Mouse (Mus musculus) gastrocnemius, adult 8-10 months (tissue): ENCODE results near the gene Dnajc14. TPM values are rescaled to one million over a fixed set of nuclear protein-coding genes. Genes with fewer than 3 reads are reported as not detected.
A peak's percentile ranks its signal among the peaks of the same experiment; 100 is the strongest.

ENCODE experiments used
- DNase-seq, 2 experiments: peaks; one replicate each; pipeline ENCODE4 v3.0.0; 2022; ENCODE audit warnings: low spot score in 2 of 2
- total RNA-seq, 4 experiments: library from RNA; stranded (reverse); gene quantifications; 2 replicates each; pipeline ENCODE4 v1.2.4; 2022

Dnajc14 gene
- total RNA-seq = 10 to 100 TPM; 23.5 to 27.2 (median 26.1) TPM

DNA sequence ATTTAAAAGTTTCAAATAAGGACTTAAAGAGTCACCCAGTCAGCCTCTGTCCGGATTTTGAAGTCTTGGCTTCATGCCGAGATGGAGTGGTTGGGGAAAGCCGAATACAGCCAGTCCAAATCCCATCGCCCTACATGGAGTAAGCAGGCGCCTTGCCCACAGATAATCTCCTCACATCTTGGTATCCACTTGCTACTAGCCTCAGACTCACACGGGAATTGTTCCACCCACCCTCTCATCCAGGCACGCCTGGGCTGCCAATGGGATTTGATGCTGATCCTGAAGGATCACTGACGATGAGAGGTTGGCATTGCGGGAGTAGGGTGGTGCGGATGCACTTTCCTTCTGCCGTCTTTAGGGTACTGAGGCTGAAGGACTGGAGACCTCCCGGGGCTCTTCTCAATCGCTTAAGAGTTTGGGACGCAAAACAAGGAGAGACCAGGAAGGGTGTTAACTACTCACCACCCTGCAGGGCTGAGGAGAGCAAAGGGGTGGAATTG, at the start of gene Dnajc14:
Dnajc14 (plus strand) TSS at position 292 of the 500 bp plus-strand sequence.
- DNase-seq = peak; percentile 30 to 42

DNA sequence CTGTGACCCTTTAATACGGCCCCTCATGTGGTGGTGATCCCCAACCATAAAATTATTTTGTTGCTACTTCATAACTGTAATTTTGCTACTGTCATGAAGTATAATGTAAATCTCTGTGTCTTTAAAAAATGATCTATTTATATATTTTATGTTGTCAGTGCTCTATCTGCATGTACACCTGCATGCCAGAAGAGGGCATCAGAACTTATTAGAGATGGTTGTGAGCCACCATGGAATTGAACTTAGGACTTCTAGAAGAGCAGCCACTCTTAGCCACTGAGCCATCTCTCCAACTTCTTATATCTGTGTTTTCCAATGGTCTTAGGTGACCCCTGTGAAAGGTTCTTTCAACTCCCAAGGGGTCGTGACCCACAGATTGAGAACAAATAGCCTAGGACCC, 31.0 kb upstream of the Dnajc14 start:
- no peak for DNase-seq

DNA sequence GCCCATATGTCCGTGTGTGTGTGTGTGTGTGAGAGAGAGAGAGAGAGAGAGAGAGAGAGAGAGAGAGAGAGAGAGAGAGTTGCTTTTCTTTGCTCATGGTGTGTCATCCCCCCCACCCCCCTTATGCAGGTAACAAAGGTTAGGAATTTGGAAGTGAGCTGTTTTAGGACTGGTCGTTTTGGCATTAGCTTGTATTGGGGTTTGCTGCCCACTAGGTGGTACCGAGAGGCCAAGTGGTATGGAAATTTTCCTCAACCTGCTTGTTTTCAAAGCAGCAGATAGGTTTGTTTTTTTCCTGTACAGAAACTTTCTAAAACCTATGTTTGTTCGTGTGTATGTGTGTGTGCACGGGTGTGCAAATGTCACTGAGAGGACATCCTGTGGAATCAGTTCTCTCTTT, 30.2 kb upstream of the Dnajc14 start:
- DNase-seq = no peak

DNA sequence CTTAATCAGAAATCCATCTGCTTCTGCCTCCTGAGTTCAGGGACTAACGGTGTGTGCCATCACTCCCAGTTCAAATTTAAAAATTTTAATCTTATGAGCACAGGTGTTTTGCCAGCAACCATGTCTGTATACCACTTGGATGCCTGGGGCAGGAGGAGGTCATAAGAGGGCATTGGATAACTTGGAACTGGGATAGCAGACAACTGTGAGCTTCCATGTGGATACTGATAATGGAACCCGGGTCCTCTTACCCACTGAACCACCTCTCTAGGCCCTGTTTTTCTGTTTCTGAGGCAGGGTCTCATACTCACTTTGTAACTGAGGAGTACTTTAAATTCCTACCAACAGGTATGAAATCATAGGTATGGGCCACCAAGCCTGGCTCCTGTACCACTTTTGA, 25.4 kb upstream of the Dnajc14 start:
- no peak for DNase-seq

DNA sequence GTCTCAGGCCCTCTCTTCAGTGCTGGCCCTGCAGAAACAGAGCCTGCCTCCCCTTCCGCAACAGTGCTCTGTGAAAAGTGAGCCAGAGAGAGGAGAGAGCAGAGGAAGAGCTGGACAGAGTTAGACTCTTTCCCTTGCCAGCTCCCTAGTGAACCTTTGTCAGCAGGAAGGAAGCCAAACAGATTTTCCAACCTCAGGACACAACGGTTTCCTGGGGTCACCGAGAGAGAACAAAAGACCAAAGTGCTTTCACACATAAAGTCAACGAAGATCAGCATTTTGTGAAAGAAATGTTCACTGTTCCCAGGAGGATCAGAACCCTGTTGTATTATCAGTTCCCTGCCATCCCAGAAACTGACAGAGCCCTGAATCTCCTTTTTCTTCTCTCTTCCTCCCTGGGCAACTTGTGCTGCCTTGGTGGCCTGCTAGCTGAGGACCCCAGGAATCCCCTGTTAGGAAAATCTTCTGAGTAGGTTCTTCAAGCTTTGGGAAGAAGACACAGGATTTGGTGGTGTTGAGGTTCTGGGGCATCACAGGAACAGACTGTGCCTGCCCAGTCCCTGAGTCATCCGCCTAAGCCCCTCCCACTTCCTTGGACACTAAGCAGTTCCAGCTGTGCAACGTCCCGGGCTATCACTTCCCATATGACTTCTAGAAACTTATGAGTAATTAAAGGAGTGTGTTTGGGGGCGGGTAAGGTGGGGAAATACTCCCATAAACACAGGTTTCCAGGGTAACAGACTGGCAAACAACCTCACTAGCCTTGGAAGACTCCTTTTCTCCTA, 24.7 kb upstream of the Dnajc14 start:
- peak; percentile 72 to 76 for DNase-seq

DNA sequence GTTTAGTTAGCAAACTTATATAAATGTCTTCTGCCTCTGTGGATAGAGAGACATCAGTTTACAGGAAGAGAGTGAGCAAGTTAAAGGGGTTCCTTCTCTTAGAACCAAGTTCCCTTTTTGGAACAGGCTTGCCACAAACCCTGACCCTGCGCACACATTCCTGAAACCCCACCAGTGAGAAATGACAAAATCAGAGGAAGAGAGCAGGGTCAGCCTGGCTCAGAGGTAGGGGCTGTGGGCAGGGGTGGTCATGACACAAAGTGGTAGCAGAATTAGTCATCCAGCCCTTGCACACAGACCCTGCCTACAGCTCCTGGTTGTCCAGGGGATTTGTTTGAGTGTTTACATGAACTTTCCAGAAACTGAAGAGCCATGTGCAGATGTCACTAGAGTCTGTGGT, 23.7 kb upstream of the Dnajc14 start:
- DNase-seq = no peak

DNA sequence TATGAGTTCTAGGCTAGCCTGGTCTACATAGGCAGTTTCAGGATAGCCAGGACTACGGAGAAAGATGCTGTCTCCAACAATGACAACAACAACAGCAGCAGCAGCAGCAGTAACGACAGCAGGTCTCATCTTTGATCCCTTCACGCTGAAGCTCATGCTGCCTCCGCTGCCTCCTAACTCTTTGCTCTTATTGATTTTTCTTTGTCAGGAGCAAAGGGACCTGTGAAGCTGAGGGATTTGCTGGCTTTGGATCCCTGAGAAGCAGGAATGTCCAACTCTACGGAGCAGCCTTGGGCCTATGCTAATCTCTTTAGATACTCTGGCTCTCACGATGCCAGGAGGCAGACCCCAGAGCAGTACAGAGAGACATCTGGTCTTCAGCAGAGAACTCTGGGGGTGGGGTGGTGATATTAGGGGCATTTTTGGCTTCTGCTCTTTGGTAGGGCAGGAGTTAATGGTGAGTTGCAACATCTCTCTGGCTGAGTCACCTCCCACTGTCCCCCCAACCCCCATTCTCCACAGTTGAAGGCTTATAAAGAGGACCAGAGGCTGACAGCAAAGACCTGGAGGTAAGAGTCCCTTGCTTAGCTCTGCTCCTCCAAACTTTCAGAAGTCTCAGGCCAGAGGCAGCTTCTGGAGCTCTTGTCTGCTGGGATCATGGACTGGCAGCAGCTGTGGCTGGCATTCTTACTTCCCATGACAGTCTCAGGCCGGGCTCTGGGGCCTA, 13.3 kb upstream of the Dnajc14 start, which contains the start of gene Mmp19:
Mmp19 (plus strand) TSS at position 513 of the 727 bp plus-strand sequence.
- no peak for DNase-seq

DNA sequence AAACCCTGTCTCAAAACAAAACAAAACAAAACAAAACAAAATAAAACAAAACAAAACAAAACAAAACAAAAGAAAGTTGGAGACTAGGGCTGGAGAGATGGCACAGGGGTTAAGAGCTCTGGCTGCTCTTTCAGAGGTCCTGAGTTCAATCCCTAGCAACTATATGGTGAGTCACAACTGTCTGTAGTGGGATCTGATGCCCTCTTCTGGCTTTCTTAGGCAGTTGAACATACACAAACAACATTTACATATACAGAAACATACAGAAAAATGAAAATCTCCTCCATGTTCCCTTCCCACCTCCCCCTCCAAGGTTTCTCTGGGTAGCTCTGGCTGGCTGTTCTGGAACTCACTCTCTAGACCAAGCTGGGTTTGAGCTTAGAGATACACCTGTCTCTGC, 11.8 kb upstream of the Dnajc14 start:
- DNase-seq = no peak

DNA sequence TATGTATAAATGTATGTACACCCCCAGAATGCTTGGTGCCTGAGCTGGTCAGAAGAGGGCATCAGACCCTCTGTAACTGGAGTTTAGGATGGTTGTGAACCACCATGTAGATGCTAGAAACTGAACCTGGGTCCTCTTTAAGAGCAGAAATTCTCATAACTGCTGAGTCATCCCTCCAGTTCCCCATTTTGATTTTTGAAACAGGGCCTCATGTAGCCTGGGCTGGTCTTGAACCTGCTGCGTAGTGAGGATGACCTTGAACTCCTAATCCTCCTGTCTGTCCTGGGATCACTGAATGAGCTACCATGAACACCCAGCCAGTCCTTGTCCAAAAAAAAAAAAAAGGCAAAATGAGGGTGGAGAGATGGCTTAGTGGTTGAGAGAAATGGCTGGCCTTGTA, 10.6 kb upstream of the Dnajc14 start:
- DNase-seq = no peak

DNA sequence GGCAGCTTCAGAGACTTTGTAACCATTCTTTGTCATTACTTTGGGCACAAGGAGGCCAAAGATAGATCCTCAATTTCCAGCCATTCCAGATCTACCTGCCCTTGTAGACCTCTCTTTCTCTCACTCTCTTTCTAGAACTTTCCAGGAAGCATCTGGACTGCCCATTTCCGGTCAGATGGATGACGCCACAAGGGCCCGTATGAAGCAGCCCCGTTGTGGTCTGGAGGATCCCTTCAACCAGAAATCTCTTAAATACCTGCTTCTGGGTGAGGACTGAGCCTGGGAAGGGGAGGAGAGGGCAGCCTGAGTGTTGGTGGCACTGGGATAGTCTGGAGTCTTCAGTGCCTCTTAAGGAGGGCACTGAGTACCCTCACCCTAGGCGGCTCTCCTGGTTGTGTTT, 9.5 kb upstream of the Dnajc14 start:
- no peak for DNase-seq

DNA sequence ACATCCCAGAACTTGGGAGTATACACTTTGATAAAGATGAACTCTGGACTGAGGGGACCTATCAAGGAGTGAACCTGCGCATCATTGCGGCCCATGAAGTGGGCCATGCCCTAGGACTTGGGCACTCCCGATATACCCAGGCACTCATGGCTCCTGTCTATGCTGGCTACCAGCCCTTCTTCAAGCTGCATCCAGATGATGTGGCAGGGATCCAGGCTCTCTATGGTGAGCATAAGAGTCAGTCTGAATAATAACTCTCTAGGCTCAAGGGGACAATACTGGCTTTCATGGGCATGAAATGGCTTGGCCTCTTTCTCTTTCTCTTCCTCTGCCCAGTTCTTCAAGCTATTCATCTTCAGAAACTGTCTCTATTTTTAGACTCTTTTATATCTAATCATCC, 8.3 kb upstream of the Dnajc14 start:
- no peak for DNase-seq

DNA sequence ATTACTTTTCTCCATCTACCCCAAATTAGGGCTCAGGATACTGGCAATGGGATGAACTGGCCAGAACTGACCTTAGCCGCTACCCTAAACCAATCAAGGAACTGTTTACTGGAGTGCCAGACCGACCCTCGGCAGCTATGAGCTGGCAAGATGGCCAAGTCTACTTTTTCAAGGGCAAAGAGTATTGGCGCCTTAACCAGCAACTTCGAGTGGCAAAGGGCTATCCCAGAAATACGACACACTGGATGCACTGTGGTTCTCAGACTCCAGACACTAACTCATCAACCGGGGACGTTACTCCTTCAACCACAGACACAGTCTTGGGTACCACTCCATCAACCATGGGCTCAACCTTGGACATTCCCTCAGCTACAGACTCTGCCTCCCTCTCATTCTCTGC, 5.2 kb upstream of the Dnajc14 start:
- DNase-seq = no peak

DNA sequence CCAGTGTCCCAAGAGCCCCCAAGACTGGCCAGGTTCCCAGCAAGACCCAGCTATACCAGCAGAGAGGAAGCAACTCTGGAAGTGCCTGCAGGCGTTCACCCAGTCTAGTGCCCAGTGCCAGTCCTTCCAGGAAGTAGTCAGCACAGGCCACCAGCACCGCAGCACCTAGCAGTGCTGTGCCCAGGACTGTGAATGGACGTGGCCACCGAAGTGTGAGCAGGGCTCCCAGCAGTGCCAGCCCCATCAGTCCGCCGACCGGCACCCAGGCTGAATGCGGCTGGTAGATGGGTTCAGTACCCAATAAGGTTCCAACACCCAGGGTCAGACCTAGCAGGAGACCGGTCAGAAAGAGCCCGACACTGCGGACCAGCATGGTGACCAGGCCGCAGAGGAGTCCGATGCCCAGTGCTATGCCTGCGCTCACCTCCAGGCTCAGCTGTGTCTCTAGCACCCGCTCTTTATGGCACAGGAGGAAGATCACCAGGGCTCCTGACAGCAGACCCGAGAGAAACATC, 1.8 kb upstream of the Dnajc14 start:
- no peak for DNase-seq

DNA sequence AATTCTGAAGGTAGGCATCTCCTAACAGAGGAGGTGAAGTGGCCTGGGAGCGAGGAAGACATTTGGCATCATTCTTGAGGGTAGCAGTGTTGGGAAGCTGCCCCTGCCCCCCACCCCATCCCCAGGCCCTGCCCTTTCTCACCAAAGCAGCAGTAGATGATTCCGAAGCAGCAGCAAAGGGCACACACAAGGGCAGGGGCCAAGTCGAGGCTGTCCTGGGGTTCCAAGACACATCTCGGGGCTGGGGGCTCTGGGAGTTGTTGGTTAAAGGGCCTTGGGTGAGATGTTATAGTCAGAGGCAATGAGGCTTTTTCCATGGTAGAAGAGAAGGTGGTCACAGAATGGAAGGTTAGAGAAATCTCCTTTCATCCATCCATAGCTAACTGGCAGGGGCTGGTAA, 906 bp upstream of the Dnajc14 start:
- no peak for DNase-seq

DNA sequence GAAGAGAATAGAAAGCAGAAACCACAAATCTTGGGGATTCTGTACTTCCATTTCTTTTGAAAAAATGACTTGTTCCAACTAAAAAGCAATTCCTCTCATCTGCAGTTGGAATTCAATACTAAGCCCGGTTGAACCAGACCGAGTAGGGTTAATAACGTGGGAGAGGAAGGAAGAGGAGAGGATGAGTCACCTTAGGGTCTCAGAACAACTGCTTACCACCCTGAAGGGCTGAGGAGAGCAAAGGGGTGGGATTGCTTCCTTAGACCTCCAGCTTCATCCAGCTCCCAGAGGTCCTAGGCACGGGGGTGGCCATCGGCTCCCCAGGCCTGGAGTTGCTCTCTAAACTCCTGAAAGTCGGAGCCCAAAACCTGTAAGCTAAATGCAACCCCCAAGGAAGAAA, 501 bp upstream of the Dnajc14 start:
- no peak for DNase-seq

DNA sequence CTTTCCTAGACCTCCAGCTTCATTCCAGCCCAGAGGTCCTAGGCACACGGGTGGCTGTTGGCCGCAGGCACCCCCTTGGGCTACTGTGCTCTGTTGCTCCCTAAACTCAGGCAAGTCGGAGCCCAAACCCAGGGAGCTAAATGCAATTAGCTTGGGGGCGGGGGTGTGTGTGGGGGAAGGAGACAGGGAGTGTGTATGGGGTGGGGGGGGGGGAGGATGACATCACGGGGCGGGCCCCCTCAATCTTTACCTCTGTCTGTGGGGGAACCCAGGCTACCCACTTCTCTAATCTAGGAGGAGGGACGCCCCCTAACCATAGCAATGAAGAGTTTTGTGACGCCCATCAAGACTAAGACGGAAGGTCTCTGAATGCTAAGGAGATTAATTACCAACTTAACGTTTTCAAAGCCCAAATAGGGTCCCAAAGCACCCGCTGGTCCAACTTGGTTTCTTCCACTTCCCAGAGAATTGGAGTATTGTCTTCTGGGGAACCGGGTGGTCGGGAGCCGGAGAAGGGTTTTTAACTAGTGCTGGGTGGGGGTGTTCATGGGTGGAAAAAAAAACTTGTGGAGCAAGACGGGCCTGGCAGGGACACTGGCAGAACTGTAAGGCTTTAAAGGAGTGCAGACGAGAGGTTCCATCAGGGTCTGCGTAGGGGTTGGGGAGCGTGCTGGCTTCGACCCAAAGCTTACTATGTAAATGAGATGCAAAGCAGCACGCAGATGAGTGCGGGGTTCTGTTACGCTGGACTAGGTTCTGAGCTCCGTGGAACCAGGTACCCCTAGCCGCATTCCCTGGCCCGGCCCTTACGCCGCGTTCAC, 619 bp downstream of the Dnajc14 start, which contains the start of gene Tmem198b:
Tmem198b (minus strand) TSS at position 100 of the 821 bp plus-strand sequence.
- DNase-seq = peak; percentile 25 to 35

DNA sequence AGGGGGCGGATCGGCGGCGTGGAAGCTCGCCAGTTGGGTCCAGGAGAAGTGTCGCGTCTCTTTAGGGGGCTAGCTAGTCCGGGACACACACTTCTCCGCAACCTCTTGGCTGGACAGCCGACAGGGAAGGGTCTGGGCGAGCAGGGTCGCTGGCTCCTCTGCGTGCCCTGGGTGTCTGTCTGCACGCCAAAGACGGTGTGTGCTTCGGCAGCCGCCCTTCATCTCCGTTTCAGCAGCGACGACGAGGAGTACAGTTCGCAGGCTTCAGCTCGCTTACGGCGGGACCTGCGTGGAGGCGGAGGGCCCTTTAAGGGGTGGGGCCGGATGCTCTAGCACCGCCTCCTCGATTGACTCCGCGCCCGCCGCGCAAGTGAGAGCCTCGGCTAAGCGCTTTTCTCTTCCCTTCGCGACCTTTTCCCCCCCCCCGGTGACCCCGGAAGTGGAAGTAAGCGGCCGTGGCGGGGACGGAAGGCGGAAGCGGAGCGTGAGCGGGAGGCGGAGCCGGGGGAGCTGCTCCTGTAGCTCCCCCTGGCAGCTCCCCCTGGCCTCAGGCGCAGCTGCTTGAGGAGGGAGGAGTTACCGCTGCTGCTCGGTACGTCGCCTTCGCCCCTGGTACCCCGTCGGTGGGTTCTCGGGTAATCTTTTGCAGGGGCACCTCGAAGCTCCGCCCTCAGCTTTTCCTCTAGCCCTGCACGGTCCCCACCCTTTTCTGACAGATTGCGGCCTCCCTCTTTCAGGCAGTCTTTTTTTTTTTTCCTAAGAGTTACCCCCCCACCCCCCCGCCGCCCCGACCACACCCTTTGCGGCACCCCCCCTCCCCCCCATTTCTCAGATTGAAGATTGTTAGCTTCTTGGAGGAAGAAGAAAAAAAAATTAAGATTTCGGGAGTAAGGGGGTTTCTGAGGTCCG, 1.5 kb downstream of the Dnajc14 start:
- DNase-seq = peak; percentile 93

DNA sequence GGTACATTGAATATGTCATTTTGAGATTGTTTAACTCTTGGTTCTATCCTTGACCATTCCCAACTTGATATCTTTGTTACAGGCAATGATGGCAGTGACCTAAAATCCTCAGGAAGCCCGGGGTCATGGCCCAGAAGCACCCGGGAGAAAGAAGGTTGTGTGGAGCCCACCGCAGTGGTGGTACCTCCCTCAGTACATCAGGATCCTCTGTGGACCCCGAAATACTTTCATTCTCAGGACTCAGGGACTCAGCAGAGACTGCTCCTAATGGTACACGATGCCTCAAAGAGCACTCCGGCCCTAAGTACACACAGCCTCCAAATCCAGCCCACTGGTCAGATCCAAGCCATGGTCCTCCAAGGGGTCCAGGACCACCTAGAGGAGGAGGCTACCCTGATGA, 2.2 kb downstream of the Dnajc14 start:
- DNase-seq = no peak

DNA sequence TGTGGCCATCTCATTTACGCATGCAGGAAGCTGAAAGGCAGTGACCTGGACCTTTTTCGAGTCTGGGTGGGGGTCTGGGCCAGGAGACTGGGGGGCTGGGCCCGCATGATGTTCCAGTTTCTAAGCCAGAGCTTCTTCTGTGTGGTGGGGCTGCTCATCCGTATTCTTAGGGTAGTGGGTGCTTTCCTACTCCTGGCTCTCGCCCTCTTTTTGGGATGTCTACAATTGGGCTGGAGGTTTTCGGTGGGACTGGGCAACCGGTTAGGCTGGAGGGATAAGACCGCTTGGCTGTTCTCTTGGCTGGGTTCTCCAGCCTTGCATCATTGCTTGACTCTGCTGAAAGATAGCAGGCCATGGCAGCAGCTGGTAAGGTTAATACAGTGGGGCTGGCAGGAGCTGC, 3.2 kb downstream of the Dnajc14 start:
- no peak for DNase-seq

DNA sequence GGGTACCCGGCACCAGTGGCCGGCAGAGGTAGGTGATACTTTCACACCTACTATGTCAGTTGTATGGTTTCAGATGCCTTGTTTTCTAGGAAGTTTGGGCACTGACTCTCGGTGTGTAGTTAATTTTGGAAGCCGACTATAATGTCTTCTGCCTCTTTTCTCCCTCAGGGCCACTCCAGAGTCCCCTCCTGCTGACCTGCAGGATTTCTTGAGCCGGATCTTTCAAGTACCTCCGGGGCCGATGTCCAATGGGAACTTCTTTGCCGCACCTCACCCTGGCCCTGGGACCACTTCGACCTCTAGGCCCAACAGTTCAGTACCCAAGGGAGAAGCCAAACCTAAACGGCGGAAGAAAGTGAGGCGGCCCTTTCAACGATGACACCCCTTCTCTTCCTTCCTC, 13.2 kb downstream of the Dnajc14 start, which contains the start of gene Sarnp:
Sarnp (plus strand) TSS at position 301 of the 400 bp plus-strand sequence.
- DNase-seq = no peak
